Mouse (Mus musculus): ENCODE results near the gene Dach1. TPM values are rescaled to one million over a fixed set of nuclear protein-coding genes. Genes with fewer than 3 reads are reported as not detected.

The Dach1 gene
- polyA plus RNA-seq, 1 experiment from 2014 or later: 24.8 TPM

DNA sequence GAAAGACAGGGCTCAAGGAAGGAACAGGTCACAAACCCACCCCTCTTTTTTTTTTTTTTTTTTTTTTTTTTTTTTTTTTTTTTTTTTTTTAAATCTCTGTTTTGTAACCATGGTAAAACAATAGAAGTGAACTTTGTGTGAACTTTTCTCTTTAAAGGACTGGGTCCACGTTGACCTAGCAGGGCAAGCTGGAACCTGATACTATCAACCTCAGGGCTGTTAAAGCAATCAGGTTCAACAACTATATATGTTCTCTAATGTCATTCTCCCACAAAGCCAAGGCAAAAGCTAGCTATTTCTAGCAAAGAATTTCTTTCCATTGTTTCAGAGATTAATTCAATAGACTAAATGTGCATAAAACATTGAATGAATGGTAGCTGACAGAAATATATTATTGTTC, 134.3 kb downstream of the Dach1 start:
- H3K27me3 ChIP-seq (ENCODE audit: control insufficient read depth, insufficient read depth, low read length): no peaks in the 10 kb centered on the region
- H3K27ac ChIP-seq (ENCODE audit: low read depth, low read length): no peak overlapping the region
- ATAC-seq (ENCODE audit: low read depth): no peak
- no peak overlapping the region for H3K9ac ChIP-seq (replicated peaks; ENCODE audit: low read depth, low read length)
- no peak overlapping the region for H3K4me2 ChIP-seq (ENCODE audit: low read depth, low read length)
- no peak overlapping the region for H3K4me3 ChIP-seq (ENCODE audit: low read depth, low read length)
- no peaks in the 10 kb centered on the region for H3K36me3 ChIP-seq (ENCODE audit: control insufficient read depth, insufficient read depth, low read length)
- H3K9me3 ChIP-seq (ENCODE audit: control insufficient read depth, low read length): no peaks in the 10 kb centered on the region
- no peaks in the 10 kb centered on the region for H3K4me1 ChIP-seq (ENCODE audit: control insufficient read depth, insufficient read depth, low read length)
- 0% methylated on average over 1 of the region's 1 CpGs for WGBS

DNA sequence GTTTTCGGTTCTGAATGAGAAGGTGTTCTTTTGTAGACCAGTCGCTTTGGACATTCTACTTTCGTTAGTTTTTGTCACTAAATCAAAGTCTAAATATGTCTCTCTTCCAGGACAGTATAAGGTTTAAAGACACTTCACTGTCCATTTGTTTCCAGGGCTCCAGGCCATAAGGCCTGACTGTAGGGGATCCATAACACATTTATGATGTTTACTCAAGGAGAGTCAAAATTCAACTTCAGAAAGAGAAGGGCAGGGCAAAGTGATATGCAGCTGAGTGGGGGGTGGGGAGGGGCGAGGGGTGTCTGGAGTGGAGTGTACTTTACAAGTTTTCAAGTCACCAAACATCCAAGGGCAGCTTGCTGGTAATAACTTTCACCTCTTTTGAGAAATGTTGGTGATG, 146.0 kb downstream of the Dach1 start:
- no peak for ATAC-seq (ENCODE audit: low read depth)
- no peak overlapping the region for H3K9ac ChIP-seq (replicated peaks; ENCODE audit: low read depth, low read length)
- H3K4me3 ChIP-seq (ENCODE audit: low read depth, low read length): no peak overlapping the region
- no peak overlapping the region for H3K27ac ChIP-seq (ENCODE audit: low read depth, low read length)
- no peaks in the 10 kb centered on the region for H3K9me3 ChIP-seq (ENCODE audit: control insufficient read depth, low read length)
- H3K27me3 ChIP-seq (ENCODE audit: control insufficient read depth, insufficient read depth, low read length): no peaks in the 10 kb centered on the region
- no peaks in the 10 kb centered on the region for H3K36me3 ChIP-seq (ENCODE audit: control insufficient read depth, insufficient read depth, low read length)
- no peak overlapping the region for H3K4me2 ChIP-seq (ENCODE audit: low read depth, low read length)
- WGBS: 65% methylated on average over 4 of the region's 4 CpGs
- H3K4me1 ChIP-seq (ENCODE audit: control insufficient read depth, insufficient read depth, low read length): no peaks in the 10 kb centered on the region

DNA sequence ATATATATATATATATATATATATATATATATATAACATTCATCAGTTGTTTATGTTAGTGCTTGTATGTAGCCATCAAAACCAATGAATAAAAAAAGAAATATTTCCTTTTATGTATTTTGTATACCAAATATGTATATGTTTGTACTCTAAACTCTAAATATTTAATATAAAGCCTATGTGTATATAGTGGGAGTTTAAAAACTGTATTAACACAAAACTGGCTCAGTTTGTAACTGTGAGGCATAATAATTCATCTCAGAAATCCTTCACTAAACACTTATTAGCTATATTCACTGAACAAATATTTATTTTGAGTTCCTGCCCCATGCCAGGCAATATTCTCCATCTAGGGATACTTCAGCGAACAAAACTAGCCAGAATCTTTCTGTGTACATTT, 155.5 kb downstream of the Dach1 start:
- H3K36me3 ChIP-seq (ENCODE audit: control insufficient read depth, insufficient read depth, low read length): no peaks in the 10 kb centered on the region
- 94% methylated on average over 1 of the region's 1 CpGs for WGBS
- H3K9ac ChIP-seq (replicated peaks; ENCODE audit: low read depth, low read length): no peak overlapping the region

DNA sequence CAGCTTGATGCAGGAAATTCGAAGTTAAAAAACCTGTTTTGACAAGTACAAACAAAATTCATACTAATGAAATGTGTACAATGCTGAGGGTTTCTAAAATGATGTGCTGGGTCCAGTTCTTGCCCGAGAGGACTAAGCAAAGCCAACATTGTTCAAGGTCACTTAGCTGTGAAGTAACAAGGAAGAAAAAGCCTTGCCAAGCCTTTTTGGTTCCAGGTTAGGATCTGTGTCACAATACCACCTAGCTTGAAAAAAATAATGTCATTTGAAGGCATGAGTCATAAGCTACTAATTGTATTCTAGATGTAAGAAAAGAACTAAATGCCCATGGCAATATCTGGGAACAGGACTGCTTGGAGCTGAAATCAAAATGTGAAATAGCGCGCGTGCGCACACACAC, 161.1 kb downstream of the Dach1 start:
- no peak overlapping the region for H3K4me3 ChIP-seq (ENCODE audit: low read depth, low read length)
- no peak overlapping the region for H3K9ac ChIP-seq (replicated peaks; ENCODE audit: low read depth, low read length)
- no peaks in the 10 kb centered on the region for H3K9me3 ChIP-seq (ENCODE audit: control insufficient read depth, low read length)
- no peak overlapping the region for H3K27ac ChIP-seq (ENCODE audit: low read depth, low read length)
- ATAC-seq (ENCODE audit: low read depth): no peak
- no peak overlapping the region for H3K4me2 ChIP-seq (ENCODE audit: low read depth, low read length)
- no peaks in the 10 kb centered on the region for H3K27me3 ChIP-seq (ENCODE audit: control insufficient read depth, insufficient read depth, low read length)
- H3K36me3 ChIP-seq (ENCODE audit: control insufficient read depth, insufficient read depth, low read length): no peaks in the 10 kb centered on the region
- no peaks in the 10 kb centered on the region for H3K4me1 ChIP-seq (ENCODE audit: control insufficient read depth, insufficient read depth, low read length)
- 91% methylated on average over 6 of the region's 6 CpGs for WGBS

More for the DNA sequence above, 155.5 kb downstream of the Dach1 start:
- ATAC-seq (ENCODE audit: low read depth): no peak
- Histone ChIP-seq H3K9me3 (ENCODE audit: control insufficient read depth, low read length) (no peaks in the 10 kb centered on the region), H3K27ac (ENCODE audit: low read depth, low read length) (no peak overlapping the region), H3K27me3 (ENCODE audit: control insufficient read depth, insufficient read depth, low read length) (no peaks in the 10 kb centered on the region), H3K4me2 (ENCODE audit: low read depth, low read length) (no peak overlapping the region), H3K4me3 (ENCODE audit: low read depth, low read length) (no peak overlapping the region), H3K4me1 (ENCODE audit: control insufficient read depth, insufficient read depth, low read length) (no peaks in the 10 kb centered on the region)

DNA sequence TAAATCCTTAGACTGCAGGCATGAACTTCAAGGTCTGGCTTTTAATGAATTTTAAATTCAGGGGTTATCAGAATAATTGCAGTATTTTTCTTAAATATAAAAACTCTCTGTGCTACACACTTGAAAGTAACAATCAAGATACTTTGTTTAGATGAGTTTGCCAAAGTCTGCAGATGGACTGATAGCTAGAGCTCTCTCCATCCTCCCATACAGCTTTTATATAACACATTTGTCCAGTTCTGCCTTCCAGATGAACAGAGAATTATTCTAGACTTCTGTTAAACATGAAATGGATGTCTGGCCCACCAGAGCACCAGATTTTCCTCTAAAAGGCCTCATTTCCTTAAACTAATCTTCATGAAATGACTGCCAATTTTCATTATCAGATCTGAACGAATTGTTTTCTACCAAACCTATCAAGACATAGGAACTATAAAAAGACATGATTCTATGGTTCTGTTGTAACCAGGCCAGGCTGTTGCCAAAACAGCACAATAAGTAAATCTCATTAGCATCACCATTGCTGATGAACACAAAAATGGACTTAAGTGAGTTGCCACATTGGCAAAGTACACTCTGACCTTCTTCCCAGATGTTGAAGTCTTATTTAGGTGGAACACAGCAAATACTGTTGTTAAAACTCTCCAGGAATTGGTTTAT, 167.4 kb downstream of the Dach1 start:
- no peak overlapping the region for H3K4me2 ChIP-seq (ENCODE audit: low read depth, low read length)
- no peak for ATAC-seq (ENCODE audit: low read depth)
- no peak overlapping the region for H3K27ac ChIP-seq (ENCODE audit: low read depth, low read length)
- no peaks in the 10 kb centered on the region for H3K9me3 ChIP-seq (ENCODE audit: control insufficient read depth, low read length)
- no peaks in the 10 kb centered on the region for H3K27me3 ChIP-seq (ENCODE audit: control insufficient read depth, insufficient read depth, low read length)
- WGBS: 87% methylated on average over 1 of the region's 1 CpGs
- H3K9ac ChIP-seq (replicated peaks; ENCODE audit: low read depth, low read length): no peak overlapping the region
- no peaks in the 10 kb centered on the region for H3K4me1 ChIP-seq (ENCODE audit: control insufficient read depth, insufficient read depth, low read length)
- H3K4me3 ChIP-seq (ENCODE audit: low read depth, low read length): no peak overlapping the region
- H3K36me3 ChIP-seq (ENCODE audit: control insufficient read depth, insufficient read depth, low read length): no peaks in the 10 kb centered on the region

DNA sequence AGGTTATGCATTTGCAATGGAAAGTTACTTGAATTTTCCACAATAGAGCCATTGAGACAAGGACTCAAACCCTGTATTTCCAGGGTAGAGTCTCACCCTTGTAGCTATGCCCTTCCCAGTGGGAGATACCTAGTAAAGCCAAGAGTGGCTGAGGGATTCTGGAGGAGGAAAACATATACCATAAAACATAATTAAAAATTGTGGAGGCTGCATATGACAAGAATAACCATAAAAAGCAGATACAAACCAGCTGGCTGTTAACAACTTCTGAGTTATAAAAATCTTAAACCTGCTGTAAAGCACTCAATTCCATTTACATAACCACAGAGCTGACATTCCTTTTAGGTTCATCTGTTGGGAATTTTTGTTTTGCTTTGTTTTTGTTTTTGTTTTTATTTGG, 171.0 kb downstream of the Dach1 start:
- H3K4me1 ChIP-seq (ENCODE audit: control insufficient read depth, insufficient read depth, low read length): no peaks in the 10 kb centered on the region
- H3K36me3 ChIP-seq (ENCODE audit: control insufficient read depth, insufficient read depth, low read length): no peaks in the 10 kb centered on the region
- no peak overlapping the region for H3K4me2 ChIP-seq (ENCODE audit: low read depth, low read length)
- no peak for ATAC-seq (ENCODE audit: low read depth)
- H3K27me3 ChIP-seq (ENCODE audit: control insufficient read depth, insufficient read depth, low read length): no peaks in the 10 kb centered on the region
- H3K4me3 ChIP-seq (ENCODE audit: low read depth, low read length): no peak overlapping the region
- H3K9ac ChIP-seq (replicated peaks; ENCODE audit: low read depth, low read length): no peak overlapping the region
- H3K9me3 ChIP-seq (ENCODE audit: control insufficient read depth, low read length): no peaks in the 10 kb centered on the region
- no peak overlapping the region for H3K27ac ChIP-seq (ENCODE audit: low read depth, low read length)

DNA sequence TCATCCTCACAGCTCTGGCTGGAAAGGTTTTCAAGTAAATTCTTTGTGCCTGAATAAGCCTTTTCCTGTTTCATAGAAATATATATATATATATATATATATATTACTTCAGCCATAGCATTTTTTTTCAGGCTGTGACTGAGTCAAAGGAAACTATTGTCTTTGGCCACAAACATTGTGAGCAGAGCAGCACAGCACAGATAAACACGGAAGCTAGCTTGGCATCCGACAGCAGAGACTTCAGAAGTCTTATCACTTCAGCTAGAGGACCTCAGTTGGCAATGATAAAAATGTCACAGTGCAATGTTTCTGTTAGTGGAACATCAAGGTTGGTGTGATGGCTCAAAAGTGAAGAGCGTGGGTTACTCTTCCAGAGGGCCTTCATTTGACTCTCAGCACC, 186.3 kb downstream of the Dach1 start:
- no peak overlapping the region for H3K9ac ChIP-seq (replicated peaks; ENCODE audit: low read depth, low read length)
- H3K27me3 ChIP-seq (ENCODE audit: control insufficient read depth, insufficient read depth, low read length): no peaks in the 10 kb centered on the region
- no peak for ATAC-seq (ENCODE audit: low read depth)
- no peaks in the 10 kb centered on the region for H3K9me3 ChIP-seq (ENCODE audit: control insufficient read depth, low read length)
- no peak overlapping the region for H3K27ac ChIP-seq (ENCODE audit: low read depth, low read length)
- WGBS: 84% methylated on average over 3 of the region's 3 CpGs
- no peaks in the 10 kb centered on the region for H3K4me1 ChIP-seq (ENCODE audit: control insufficient read depth, insufficient read depth, low read length)
- H3K36me3 ChIP-seq (ENCODE audit: control insufficient read depth, insufficient read depth, low read length): no peaks in the 10 kb centered on the region
- H3K4me2 ChIP-seq (ENCODE audit: low read depth, low read length): no peak overlapping the region
- no peak overlapping the region for H3K4me3 ChIP-seq (ENCODE audit: low read depth, low read length)

DNA sequence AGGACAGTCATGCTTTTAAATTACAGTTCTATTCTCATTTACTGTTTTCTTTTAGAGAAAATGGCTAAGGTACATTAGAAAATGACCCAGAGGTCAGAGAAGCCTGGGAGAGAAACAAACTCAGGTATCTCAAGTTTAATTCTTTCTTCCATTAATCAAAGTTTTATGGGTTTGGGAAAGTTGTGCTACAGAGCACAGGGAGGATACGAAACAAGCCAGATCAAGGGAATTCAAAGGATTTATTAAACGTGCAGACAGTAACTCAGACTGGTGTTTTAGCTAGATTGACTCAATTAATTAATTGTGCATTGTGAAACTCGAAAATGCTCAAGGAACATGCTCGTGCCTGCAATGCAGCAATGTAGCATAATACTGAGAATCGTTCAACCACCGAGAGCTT, 186.9 kb downstream of the Dach1 start:
- Histone ChIP-seq H3K4me2 (ENCODE audit: low read depth, low read length) (no peak overlapping the region), H3K27ac (ENCODE audit: low read depth, low read length) (no peak overlapping the region), H3K36me3 (ENCODE audit: control insufficient read depth, insufficient read depth, low read length) (no peaks in the 10 kb centered on the region), H3K9me3 (ENCODE audit: control insufficient read depth, low read length) (no peaks in the 10 kb centered on the region), H3K4me3 (ENCODE audit: low read depth, low read length) (no peak overlapping the region), H3K27me3 (ENCODE audit: control insufficient read depth, insufficient read depth, low read length) (no peaks in the 10 kb centered on the region), H3K9ac (replicated peaks; ENCODE audit: low read depth, low read length) (no peak overlapping the region), H3K4me1 (ENCODE audit: control insufficient read depth, insufficient read depth, low read length) (no peaks in the 10 kb centered on the region)
- no peak for ATAC-seq (ENCODE audit: low read depth)
- 54% methylated on average over 6 of the region's 6 CpGs for WGBS

DNA sequence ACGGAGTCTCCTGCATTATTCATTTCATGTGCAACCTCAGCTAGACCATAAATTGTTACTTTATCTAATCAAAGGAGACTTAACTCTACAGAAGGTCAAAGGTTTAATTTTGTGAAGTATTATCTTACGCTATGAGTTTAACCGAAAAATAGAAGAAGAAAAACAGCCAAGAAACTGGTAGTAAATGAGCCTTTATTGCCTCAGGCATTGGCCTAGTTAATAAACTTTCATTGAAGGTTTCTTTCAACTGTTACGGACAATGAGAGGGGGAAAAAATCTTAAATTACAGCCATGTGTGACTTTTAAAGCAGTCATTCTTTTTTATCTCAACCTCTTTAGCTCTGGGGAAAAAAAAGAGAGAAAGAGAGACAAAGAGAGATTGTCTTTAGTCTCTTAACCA, 188.7 kb downstream of the Dach1 start:
- ATAC-seq (ENCODE audit: low read depth): no peak
- H3K27me3 ChIP-seq (ENCODE audit: control insufficient read depth, insufficient read depth, low read length): no peaks in the 10 kb centered on the region
- H3K36me3 ChIP-seq (ENCODE audit: control insufficient read depth, insufficient read depth, low read length): no peaks in the 10 kb centered on the region
- 14% methylated on average over 4 of the region's 4 CpGs for WGBS
- no peak overlapping the region for H3K4me3 ChIP-seq (ENCODE audit: low read depth, low read length)
- H3K9me3 ChIP-seq (ENCODE audit: control insufficient read depth, low read length): no peaks in the 10 kb centered on the region
- H3K9ac ChIP-seq (replicated peaks; ENCODE audit: low read depth, low read length): no peak overlapping the region
- H3K4me2 ChIP-seq (ENCODE audit: low read depth, low read length): no peak overlapping the region
- H3K27ac ChIP-seq (ENCODE audit: low read depth, low read length): no peak overlapping the region
- H3K4me1 ChIP-seq (ENCODE audit: control insufficient read depth, insufficient read depth, low read length): no peaks in the 10 kb centered on the region
